Mouse (Mus musculus) bone marrow macrophage, adult 2 months (primary cell): ENCODE results near the gene Cog4.

Source experiments
- CTCF ChIP-seq: IDR thresholded peaks from 2 replicates; pipeline ENCODE4 v1.5.1; 2012; ENCODE audit warnings: low read depth, mild to moderate bottlenecking, low read length, moderate library complexity
- POLR2A ChIP-seq: IDR thresholded peaks from 2 replicates; pipeline ENCODE4 v1.6.1; 2012; ENCODE audit warnings: mild to moderate bottlenecking, low read depth, low read length, borderline replicate concordance

- TF ChIP-seq CTCF (no peak), POLR2A (no peak)
Measured at GRCm38 (mm10) chr8:110813081-110813812, 33.2 kb upstream of the Cog4 start.
